Mouse (Mus musculus) ES-E14 (cell line): ENCODE results near the gene Lrmda.

Experiments used
- CHD2 ChIP-seq: IDR thresholded peaks from 2 replicates; pipeline ENCODE4 v1.6.1; 2014; ENCODE audit warnings: mild to moderate bottlenecking, low read depth, low read length, inconsistent platforms
- HCFC1 ChIP-seq: IDR thresholded peaks from 2 replicates; pipeline ENCODE4 v1.6.1; 2012; ENCODE audit warnings: low read length, inconsistent platforms, borderline replicate concordance; ENCODE audit not compliant: insufficient read depth
- MAFK ChIP-seq: IDR thresholded peaks from 2 replicates; pipeline ENCODE4 v1.6.1; 2014; ENCODE audit warnings: mild to moderate bottlenecking, low read depth, low read length, inconsistent platforms; ENCODE audit not compliant: insufficient read depth
- ZC3H11A ChIP-seq: IDR thresholded peaks from 2 replicates; pipeline ENCODE4 v1.6.1; 2012; ENCODE audit warnings: low read depth, mild to moderate bottlenecking, inconsistent platforms, low read length, borderline replicate concordance
- ZNF384 ChIP-seq: IDR thresholded peaks from 2 replicates; pipeline ENCODE4 v1.6.1; 2012; ENCODE audit warnings: low read depth, low read length, inconsistent platforms

DNA sequence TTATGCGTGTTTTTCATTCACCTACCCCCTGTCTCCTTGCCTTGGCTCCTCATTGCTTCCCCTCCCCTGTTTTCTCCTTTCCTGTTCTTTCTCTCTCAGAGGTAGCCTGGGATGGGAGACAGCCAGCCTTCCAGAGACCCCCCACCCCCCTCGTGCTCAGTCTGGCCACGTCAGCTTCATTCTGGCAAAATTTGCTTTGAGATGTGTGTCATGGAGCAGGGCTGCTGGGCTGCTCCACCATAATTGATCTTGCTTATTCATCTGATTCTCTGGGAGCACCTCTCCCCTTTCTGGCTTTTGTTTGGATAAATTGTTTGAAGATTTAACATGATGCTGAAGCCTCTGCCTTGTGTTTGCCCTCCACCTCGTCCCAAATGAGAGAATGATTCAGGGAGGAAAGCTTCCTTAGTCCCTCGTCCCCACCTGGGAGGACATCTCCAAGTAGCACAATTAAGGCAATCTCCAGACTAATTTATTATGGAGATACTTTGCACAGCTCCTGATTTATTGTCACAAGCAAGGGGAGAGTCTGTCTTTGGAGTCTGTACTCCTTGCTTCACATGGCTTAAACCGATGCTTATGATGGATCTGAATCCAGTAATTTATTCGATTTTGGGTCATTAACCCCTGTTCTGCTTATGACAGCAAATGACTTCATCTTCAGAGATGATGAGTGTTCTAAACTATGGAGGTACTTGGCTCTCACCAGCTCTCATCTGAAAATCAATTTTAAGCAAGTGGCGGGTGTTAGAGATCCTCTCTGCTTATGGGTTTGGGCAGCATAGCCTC, 526.6 kb downstream of the Lrmda start:
- TF ChIP-seq HCFC1: no peak
- no peak for TF ChIP-seq ZC3H11A
- no peak for TF ChIP-seq MAFK
- TF ChIP-seq ZNF384: no peak
- TF ChIP-seq CHD2: no peak
